Mouse (Mus musculus) layer of hippocampus, adult 2 months (tissue): ENCODE data around the gene Olfr138. TPM values are rescaled to one million over a fixed set of nuclear protein-coding genes. Genes with fewer than 3 reads are reported as not detected.

Source experiments
- DNase-seq, 2 experiments: peaks; one replicate each; pipeline ENCODE4 v3.0.0; 2022; ENCODE audit warnings: low spot score in 2 of 2
- H3K27ac ChIP-seq: fragments of 200-600 bp; 2 replicates; pipeline ENCODE4 v1.8.1; 2022
- H3K4me3 ChIP-seq: fragments of 200-600 bp; 2 replicates; pipeline ENCODE4 v1.8.1; 2022; ENCODE audit warnings: mild to moderate bottlenecking
- CTCF ChIP-seq: fragments of 200-600 bp; conservative IDR thresholded peaks from 2 replicates; pipeline ENCODE4 v1.8.1; 2022; ENCODE audit warnings: antibody characterized with exemption, mild to moderate bottlenecking, moderate library complexity
- long read RNA-seq, 2 experiments: library from polyadenylated mRNA; stranded (forward); transcript quantifications; one replicate each; pipeline ENCODE4 v2.0.0; 2021; ENCODE audit warnings: borderline mapping rate in 2 of 2
- total RNA-seq, 2 experiments: library from RNA; stranded (reverse); gene quantifications; 2 replicates each; pipeline ENCODE4 v1.2.3; 2021

The Olfr138 gene
- total RNA-seq = not detected
- long read RNA-seq, experiment 1 = 0 reads
- long read RNA-seq, experiment 2 = 0 reads

DNA sequence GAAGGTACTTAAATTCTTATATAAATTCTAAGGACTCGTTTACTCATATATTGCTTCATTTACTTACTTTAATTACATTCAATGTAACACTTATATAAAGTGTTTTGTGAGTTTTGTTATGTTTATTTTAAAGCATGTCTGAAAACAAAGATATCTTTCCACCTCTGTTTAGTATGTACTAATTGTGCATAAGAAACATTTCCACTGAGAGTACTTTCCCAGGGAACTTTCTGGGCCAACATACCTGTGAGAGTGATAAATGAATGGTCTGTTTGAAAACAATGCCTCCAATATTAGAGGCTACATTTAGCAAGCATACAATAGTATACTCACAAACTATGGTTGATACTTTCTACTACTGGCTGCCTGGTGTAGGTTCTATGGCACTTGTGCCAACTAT is at the start of gene Olfr138:
Gene Olfr138 (plus strand): TSS at position 301 of the 400 bp plus-strand sequence.
- no peak for TF ChIP-seq CTCF
- Histone ChIP-seq H3K4me3 (no peak within 1 kb of the TSS), H3K27ac (no peak within 1 kb of the TSS)
- no peak for DNase-seq

GRCm38 (mm10) chr17:38307470-38307869 is 46.6 kb downstream of the Olfr138 start, which contains the start of gene Olfr137:
Gene Olfr137 (minus strand): TSS chr17:38307570.
- no peak for DNase-seq
- Histone ChIP-seq H3K27ac (no peak within 1 kb of the TSS), H3K4me3 (no peak within 1 kb of the TSS)
- no peak for TF ChIP-seq CTCF

Other genes with a start within 250 kb of the Olfr138 start
- gene Olfr129, start 201.0 kb upstream of the Olfr138 start, total RNA-seq = not detected
- not detected for gene Olfr130, start 197.1 kb upstream of the Olfr138 start, total RNA-seq
- not detected for gene Olfr131, start 172.3 kb upstream of the Olfr138 start, total RNA-seq
- gene Olfr132, start 126.5 kb upstream of the Olfr138 start, total RNA-seq = not detected
- gene Olfr133, start 115.8 kb upstream of the Olfr138 start, total RNA-seq = not detected
- gene Olfr134, start 89.6 kb upstream of the Olfr138 start, total RNA-seq = not detected
- gene Olfr135, start 56.7 kb upstream of the Olfr138 start, total RNA-seq = not detected
- gene Olfr137, start 46.5 kb downstream of the Olfr138 start, total RNA-seq = not detected
- not detected for gene Olfr136, start 68.8 kb downstream of the Olfr138 start, total RNA-seq
- not detected for gene Esp36, start 159.2 kb downstream of the Olfr138 start, total RNA-seq